Mouse (Mus musculus) kidney, embryonic 14.5 days (tissue): ENCODE results near the gene Fam53a. TPM values are rescaled to one million over a fixed set of nuclear protein-coding genes. Genes with fewer than 3 reads are reported as not detected.

Experiments
- ATAC-seq: fragments of 200-750 bp; cut with Nextera tagmentation; 2 replicates; pipeline ENCODE4 v1.8.0; 2017; ENCODE audit warnings: moderate number of reproducible peaks, mild to moderate bottlenecking, moderate TSS enrichment, moderate library complexity; ENCODE audit not compliant: low FRiP score, low TSS enrichment
- H3K27ac ChIP-seq: fragments of 300-500 bp; sonication (generic); 2 replicates; pipeline ENCODE4 v1.5.1; 2014; ENCODE audit warnings: low read depth, mild to moderate bottlenecking, low read length, moderate library complexity, mixed read lengths
- H3K27me3 ChIP-seq: fragments of 300-500 bp; sonication (generic); 2 replicates; pipeline ENCODE4 v1.6.1; 2014; ENCODE audit warnings: mild to moderate bottlenecking, low read length; ENCODE audit not compliant: control insufficient read depth, insufficient read depth
- H3K36me3 ChIP-seq: fragments of 300-500 bp; sonication (generic); 2 replicates; pipeline ENCODE4 v1.6.1; 2014; ENCODE audit warnings: low read length, mixed read lengths; ENCODE audit not compliant: control insufficient read depth, insufficient read depth
- H3K4me1 ChIP-seq: fragments of 300-500 bp; sonication (generic); 2 replicates; pipeline ENCODE4 v1.6.1; 2014; ENCODE audit warnings: low read length, mixed read lengths; ENCODE audit not compliant: control insufficient read depth, insufficient read depth
- H3K4me2 ChIP-seq: fragments of 300-500 bp; sonication (generic); replicated peaks from 2 replicates; pipeline ENCODE4 v1.6.1; 2014; ENCODE audit warnings: low read depth, mild to moderate bottlenecking, low read length
- H3K4me3 ChIP-seq: fragments of 300-500 bp; sonication (generic); 2 replicates; pipeline ENCODE4 v1.5.1; 2014; ENCODE audit warnings: mild to moderate bottlenecking, low read length
- H3K9ac ChIP-seq: fragments of 300-500 bp; sonication (generic); 2 replicates; pipeline ENCODE4 v1.6.1; 2014; ENCODE audit warnings: low read depth, mild to moderate bottlenecking, low read length, moderate library complexity
- H3K9me3 ChIP-seq: fragments of 300-500 bp; sonication (generic); 2 replicates; pipeline ENCODE4 v1.6.1; 2016; ENCODE audit warnings: low read length; ENCODE audit not compliant: control insufficient read depth
- WGBS: fragments of 180-500 bp; shearing (Covaris S2); extraction: QIAGEN DNeasy Blood & Tissue Kit; methylation state at CpG from one replicate; pipeline ENCODE4 v1.1.7; 2014; 5-methylcytosine and 5-hydroxymethylcytosine counted together
- polyA plus RNA-seq: library from polyadenylated mRNA; unstranded; fragments of >200 nt; fragmentation: Nextera tagmentation; extraction: Ambion mirVana; gene quantifications from 2 replicates; pipeline ENCODE4 v1.2.1, GENCODE M21; 2014

The Fam53a gene
- polyA plus RNA-seq, 1 experiment from 2014 or later, result 69.4 TPM

- H3K36me3 ChIP-seq, result peaks cover 74% of the 10 kb centered on the region
- 42% methylated on average over 3 of the region's 3 CpGs for WGBS
- ATAC-seq, result peak; percentile 52; the same call in 1 of the 2 replicates
Measured at GRCm38 (mm10) chr5:33640652-33641051, 11.2 kb upstream of the Fam53a start.

GRCm38 (mm10) chr5:33638826-33639225 lies 9.4 kb upstream of the Fam53a start:
- no peaks in the 10 kb centered on the region for H3K4me1 ChIP-seq
- H3K36me3 ChIP-seq, result peaks cover 59% of the 10 kb centered on the region
- ATAC-seq, result 0 out of 2 replicates have a peak, but pooled peaks have one; percentile 32
- no peaks in the 10 kb centered on the region for H3K27me3 ChIP-seq
- H3K4me2 ChIP-seq, result no peak overlapping the region
- WGBS, result 70% methylated on average over 4 of the region's 4 CpGs
- no peak overlapping the region for H3K27ac ChIP-seq
- H3K4me3 ChIP-seq, result no peak overlapping the region
- no peaks in the 10 kb centered on the region for H3K9me3 ChIP-seq
- H3K9ac ChIP-seq, result no peak overlapping the region

More at GRCm38 (mm10) chr5:33640652-33641051, 11.2 kb upstream of the Fam53a start:
- no peak overlapping the region for H3K4me2 ChIP-seq
- no peak overlapping the region for H3K4me3 ChIP-seq
- no peak overlapping the region for H3K27ac ChIP-seq
- H3K9me3 ChIP-seq, result no peaks in the 10 kb centered on the region
- no peaks in the 10 kb centered on the region for H3K27me3 ChIP-seq
- H3K9ac ChIP-seq, result no peak overlapping the region
- no peaks in the 10 kb centered on the region for H3K4me1 ChIP-seq

GRCm38 (mm10) chr5:33637606-33638350 lies 8.3 kb upstream of the Fam53a start:
- Histone ChIP-seq H3K27ac (no peak overlapping the region), H3K4me1 (no peaks in the 10 kb centered on the region), H3K27me3 (no peaks in the 10 kb centered on the region), H3K36me3 (peaks cover 50% of the 10 kb centered on the region), H3K4me2 (no peak overlapping the region), H3K4me3 (no peak overlapping the region), H3K9me3 (no peaks in the 10 kb centered on the region), H3K9ac (no peak overlapping the region)
- WGBS, result 84% methylated on average over 3 of the region's 3 CpGs
- no peak for ATAC-seq

- Histone ChIP-seq H3K36me3 (peaks cover 26% of the 10 kb centered on the region), H3K27ac (no peak overlapping the region), H3K4me2 (no peak overlapping the region), H3K4me1 (no peaks in the 10 kb centered on the region; the same call in 1 of the 2 replicates), H3K4me3 (no peak overlapping the region), H3K9ac (no peak overlapping the region), H3K9me3 (no peaks in the 10 kb centered on the region), H3K27me3 (no peaks in the 10 kb centered on the region)
- 89% methylated on average over 3 of the region's 3 CpGs for WGBS
- ATAC-seq, result no peak
Measured at GRCm38 (mm10) chr5:33635361-33635760, 5.9 kb upstream of the Fam53a start.

- H3K27me3 ChIP-seq, result no peaks in the 10 kb centered on the region
- ATAC-seq, result no peak
- no peak overlapping the region for H3K9ac ChIP-seq
- peaks cover 5% of the 10 kb centered on the region; the same call in 1 of the 2 replicates for H3K36me3 ChIP-seq
- 87% methylated on average over 1 of the region's 1 CpGs for WGBS
- H3K4me1 ChIP-seq, result peaks cover 7% of the 10 kb centered on the region
- no peak overlapping the region for H3K27ac ChIP-seq
- no peak overlapping the region for H3K4me2 ChIP-seq
- H3K9me3 ChIP-seq, result no peaks in the 10 kb centered on the region
- H3K4me3 ChIP-seq, result no peak overlapping the region; the same call in 1 of the 2 replicates
Measured at GRCm38 (mm10) chr5:33632526-33632925, 3.1 kb upstream of the Fam53a start.

- Histone ChIP-seq H3K36me3 (no peaks in the 10 kb centered on the region), H3K4me3 (no peak overlapping the region), H3K9me3 (no peaks in the 10 kb centered on the region), H3K4me2 (peak overlapping the region; percentile 72; the same call in 1 of the 2 replicates), H3K4me1 (peaks cover 7% of the 10 kb centered on the region), H3K27me3 (no peaks in the 10 kb centered on the region), H3K9ac (peak overlapping the region; percentile 60; the same call in 1 of the 2 replicates), H3K27ac (no peak overlapping the region)
- WGBS, result 65% methylated on average over 4 of the region's 4 CpGs
- ATAC-seq, result no peak
Measured at GRCm38 (mm10) chr5:33630615-33631014, 1.2 kb upstream of the Fam53a start.

- H3K9me3 ChIP-seq, result no peaks in the 10 kb centered on the region
- no peaks in the 10 kb centered on the region for H3K36me3 ChIP-seq
- peak overlapping the region; percentile 60 for H3K9ac ChIP-seq
- H3K4me3 ChIP-seq, result peak overlapping the region; percentile 95
- H3K4me1 ChIP-seq, result peaks cover 7% of the 10 kb centered on the region
- ATAC-seq, result peak; percentile 8; the same call in 1 of the 2 replicates
- no peaks in the 10 kb centered on the region for H3K27me3 ChIP-seq
- peak overlapping the region; percentile 72 for H3K4me2 ChIP-seq
- H3K27ac ChIP-seq, result peak overlapping the region; percentile 43; the same call in 1 of the 2 replicates
- 4% methylated on average over 9 of the region's 9 CpGs for WGBS
Measured at GRCm38 (mm10) chr5:33630061-33630460, 626 bp upstream of the Fam53a start.

GRCm38 (mm10) chr5:33628820-33629300 lies 575 bp downstream of the Fam53a start:
- WGBS, result under 1% methylated on average over 24 of the region's 24 CpGs
- peaks cover 7% of the 10 kb centered on the region for H3K4me1 ChIP-seq
- peak overlapping the region; percentile 72 for H3K4me2 ChIP-seq
- no peaks in the 10 kb centered on the region for H3K36me3 ChIP-seq
- ATAC-seq, result no peak; the same call in 1 of the 2 replicates
- no peaks in the 10 kb centered on the region for H3K27me3 ChIP-seq
- peak overlapping the region; percentile 78 for H3K9ac ChIP-seq
- H3K4me3 ChIP-seq, result peak overlapping the region; percentile 95
- peak overlapping the region; percentile 88 for H3K27ac ChIP-seq
- H3K9me3 ChIP-seq, result no peaks in the 10 kb centered on the region

GRCm38 (mm10) chr5:33627968-33628367 lies 1.5 kb downstream of the Fam53a start:
- peak overlapping the region; percentile 95 for H3K4me3 ChIP-seq
- no peak for ATAC-seq
- peak overlapping the region; percentile 78; the same call in 1 of the 2 replicates for H3K9ac ChIP-seq
- 32% methylated on average over 4 of the region's 4 CpGs for WGBS
- no peaks in the 10 kb centered on the region for H3K36me3 ChIP-seq
- peak overlapping the region; percentile 72 for H3K4me2 ChIP-seq
- no peaks in the 10 kb centered on the region for H3K27me3 ChIP-seq
- H3K9me3 ChIP-seq, result no peaks in the 10 kb centered on the region
- H3K4me1 ChIP-seq, result peaks cover 7% of the 10 kb centered on the region
- H3K27ac ChIP-seq, result no peak overlapping the region
